Mouse (Mus musculus): ENCODE measurements around the gene Tnrc18. TPM values are rescaled to one million over a fixed set of nuclear protein-coding genes. Genes with fewer than 3 reads are reported as not detected.

Gene Tnrc18
- polyA plus RNA-seq, 1 experiment = 29.3 TPM

DNA sequence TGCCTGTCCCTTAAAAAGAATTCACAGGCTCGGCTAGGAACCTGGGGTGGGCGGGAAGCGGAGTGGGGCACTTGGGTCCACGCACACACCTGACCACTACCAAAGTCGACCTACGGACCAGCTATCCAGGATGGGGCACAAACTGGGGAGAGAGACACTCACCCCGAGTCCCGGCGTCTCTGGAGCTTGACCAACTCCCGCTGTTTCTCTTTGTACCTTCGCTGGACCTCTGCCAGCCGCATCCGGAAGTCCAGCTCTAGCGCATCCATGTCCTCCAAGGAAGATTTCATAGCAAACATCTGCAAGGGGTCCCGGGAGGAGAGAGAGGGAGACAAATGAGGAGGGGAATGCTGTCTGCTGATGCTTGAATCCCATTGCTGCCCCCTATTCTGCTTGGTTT, 52.6 kb downstream of the Tnrc18 start:
- Histone ChIP-seq H3K27ac (ENCODE audit: insufficient read depth, low read length) (no peak overlapping the region), H3K27me3 (ENCODE audit: control insufficient read depth, insufficient read depth, low read length) (no peaks in the 10 kb centered on the region), H3K4me3 (replicated peaks; ENCODE audit: insufficient read depth, low read depth, low read length) (no peak overlapping the region), H3K4me1 (ENCODE audit: control insufficient read depth, insufficient read depth, low read length) (peaks cover 11% of the 10 kb centered on the region)
- DNase-seq = no peak
- WGBS = 43% methylated on average over 15 of the region's 15 CpGs
- no peak for TF ChIP-seq POLR2A (IDR thresholded peaks at IDR 0.05; ENCODE audit: borderline replicate concordance, insufficient read depth, low read length)
- no peak for TF ChIP-seq CTCF (IDR thresholded peaks at IDR 0.05; ENCODE audit: borderline replicate concordance, insufficient read depth, low read depth, low read length)

DNA sequence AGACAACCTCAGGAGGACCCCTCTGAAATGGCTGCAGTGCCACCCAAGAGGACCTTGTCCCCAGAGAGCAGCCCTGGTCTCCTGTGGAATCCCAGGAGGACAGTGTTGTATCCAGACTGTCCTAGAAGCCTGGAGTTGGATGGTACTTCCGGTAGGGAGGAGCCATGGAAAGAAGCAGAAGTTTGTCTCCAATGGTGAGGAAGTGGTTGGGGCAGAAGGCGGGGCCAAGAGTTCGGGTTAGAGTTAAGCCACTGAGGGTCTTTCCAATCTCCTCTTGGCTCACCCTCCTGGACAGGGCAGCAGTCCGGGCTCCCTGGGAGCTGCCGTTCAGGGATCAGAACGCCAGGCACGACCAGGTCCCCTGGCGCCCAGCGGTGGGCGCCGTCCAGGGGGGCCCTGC, 53.2 kb downstream of the Tnrc18 start:
- no peak overlapping the region for H3K4me3 ChIP-seq (replicated peaks; ENCODE audit: insufficient read depth, low read depth, low read length)
- H3K4me1 ChIP-seq (ENCODE audit: control insufficient read depth, insufficient read depth, low read length) = peaks cover 11% of the 10 kb centered on the region
- no peak overlapping the region for H3K27ac ChIP-seq (ENCODE audit: insufficient read depth, low read length)

DNA sequence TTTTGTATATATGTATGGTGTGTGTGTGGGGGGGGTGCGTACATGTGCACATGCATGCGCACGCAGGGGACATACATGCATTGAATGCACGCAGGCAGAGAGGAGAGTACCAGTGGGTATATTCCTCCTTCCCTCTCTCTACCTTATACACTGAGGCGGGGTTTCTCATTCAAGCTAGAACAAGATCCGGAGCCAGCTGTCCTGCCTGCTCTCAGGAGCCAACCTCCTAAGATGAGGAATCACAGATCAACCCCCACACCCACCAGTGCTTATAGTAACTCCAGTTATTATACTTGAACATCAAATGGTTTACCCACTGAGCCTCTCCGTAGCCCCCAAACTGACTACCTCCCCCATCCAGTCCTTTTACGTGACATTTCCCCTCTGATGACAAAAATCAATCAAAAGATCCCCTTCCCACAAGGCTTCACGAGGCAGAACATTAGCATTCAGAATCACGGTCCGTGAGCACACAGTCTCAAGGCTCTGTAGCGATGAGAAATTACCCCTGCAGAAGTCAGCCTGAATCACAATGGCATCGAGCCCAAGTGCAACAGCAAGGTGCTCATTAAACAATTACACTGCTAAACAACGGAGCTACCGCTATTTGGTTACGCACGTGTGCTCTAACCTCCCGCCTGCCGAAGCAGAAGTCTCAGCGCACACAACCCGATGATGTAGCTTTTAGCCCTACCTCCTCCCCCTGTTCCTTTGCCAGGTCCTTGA, 55.2 kb downstream of the Tnrc18 start:
- Histone ChIP-seq H3K4me1 (ENCODE audit: control insufficient read depth, insufficient read depth, low read length) (peaks cover 7% of the 10 kb centered on the region), H3K4me3 (replicated peaks; ENCODE audit: insufficient read depth, low read depth, low read length) (no peak overlapping the region), H3K27ac (ENCODE audit: insufficient read depth, low read length) (no peak overlapping the region), H3K27me3 (ENCODE audit: control insufficient read depth, insufficient read depth, low read length) (no peaks in the 10 kb centered on the region)
- DNase-seq = no peak
- 58% methylated on average over 21 of the region's 21 CpGs for WGBS
- TF ChIP-seq POLR2A (IDR thresholded peaks at IDR 0.05; ENCODE audit: borderline replicate concordance, insufficient read depth, low read length) (no peak), CTCF (IDR thresholded peaks at IDR 0.05; ENCODE audit: borderline replicate concordance, insufficient read depth, low read depth, low read length) (no peak)

More for the DNA sequence above, 53.2 kb downstream of the Tnrc18 start:
- DNase-seq = no peak
- TF ChIP-seq POLR2A (IDR thresholded peaks at IDR 0.05; ENCODE audit: borderline replicate concordance, insufficient read depth, low read length) (no peak), CTCF (IDR thresholded peaks at IDR 0.05; ENCODE audit: borderline replicate concordance, insufficient read depth, low read depth, low read length) (no peak)
- no peaks in the 10 kb centered on the region for H3K27me3 ChIP-seq (ENCODE audit: control insufficient read depth, insufficient read depth, low read length)
- 48% methylated on average over 11 of the region's 11 CpGs for WGBS

DNA sequence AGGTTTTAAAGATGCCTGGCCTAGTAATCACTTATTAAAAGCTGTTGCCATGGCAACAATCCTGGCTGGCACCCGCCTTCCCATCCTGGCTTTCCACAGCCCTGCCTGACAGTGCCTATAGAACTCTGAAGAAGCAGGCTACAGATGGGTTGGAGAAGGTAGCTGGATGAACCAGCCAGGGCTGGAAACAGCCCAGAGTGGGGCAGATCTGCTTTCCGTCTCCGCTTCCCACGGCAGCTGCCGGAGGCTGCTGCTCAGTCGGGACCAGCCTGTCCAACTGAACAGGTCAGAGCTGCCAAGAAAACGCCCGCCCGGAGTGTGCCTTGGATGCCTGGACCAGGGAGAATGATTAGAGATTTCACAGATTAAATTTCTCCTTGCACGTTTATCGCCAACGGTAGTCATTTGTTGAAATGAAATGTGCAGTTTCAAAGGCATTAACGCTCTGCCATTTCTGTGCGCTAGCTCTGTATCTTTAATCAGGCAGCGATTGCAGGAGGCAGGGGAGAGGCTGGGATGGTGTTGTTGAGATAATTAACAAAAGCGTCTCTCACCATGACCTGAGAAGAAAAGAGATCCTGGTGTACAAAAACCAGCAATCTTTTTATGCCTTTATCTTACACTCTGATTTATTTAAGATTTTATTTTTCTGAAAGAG, 56.0 kb downstream of the Tnrc18 start:
- WGBS = 15% methylated on average over 16 of the region's 16 CpGs
- DNase-seq = peak; percentile 76 to 83
- Histone ChIP-seq H3K27ac (ENCODE audit: insufficient read depth, low read length) (no peak overlapping the region), H3K4me3 (replicated peaks; ENCODE audit: insufficient read depth, low read depth, low read length) (no peak overlapping the region), H3K4me1 (ENCODE audit: control insufficient read depth, insufficient read depth, low read length) (peaks cover 7% of the 10 kb centered on the region), H3K27me3 (ENCODE audit: control insufficient read depth, insufficient read depth, low read length) (no peaks in the 10 kb centered on the region)
- no peak for TF ChIP-seq POLR2A (IDR thresholded peaks at IDR 0.05; ENCODE audit: borderline replicate concordance, insufficient read depth, low read length)
- TF ChIP-seq CTCF (IDR thresholded peaks at IDR 0.05; ENCODE audit: borderline replicate concordance, insufficient read depth, low read depth, low read length) = no peak

DNA sequence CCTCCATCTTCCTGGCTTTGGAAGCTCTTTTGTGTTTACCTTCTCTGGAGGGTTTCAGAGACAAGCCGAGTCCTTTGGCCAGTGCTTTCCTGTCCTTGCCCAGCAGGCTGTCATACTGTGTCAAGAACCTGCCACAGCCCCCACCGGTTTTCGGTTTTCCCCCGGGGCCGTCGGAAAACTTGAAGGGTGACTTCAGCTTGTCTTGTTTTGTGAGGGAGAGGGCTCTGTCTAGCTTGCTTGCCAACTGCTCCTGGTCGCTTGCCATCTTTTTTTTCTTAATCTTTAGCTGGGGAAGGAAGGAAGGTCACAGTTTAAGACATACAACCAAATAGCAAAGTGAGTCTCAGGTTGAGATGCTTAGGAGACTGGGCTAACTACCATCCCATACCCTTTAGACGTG, 57.7 kb downstream of the Tnrc18 start:
- WGBS = 42% methylated on average over 8 of the region's 8 CpGs
- TF ChIP-seq POLR2A (IDR thresholded peaks at IDR 0.05; ENCODE audit: borderline replicate concordance, insufficient read depth, low read length) (no peak), CTCF (IDR thresholded peaks at IDR 0.05; ENCODE audit: borderline replicate concordance, insufficient read depth, low read depth, low read length) (no peak)
- peaks cover 7% of the 10 kb centered on the region for H3K4me1 ChIP-seq (ENCODE audit: control insufficient read depth, insufficient read depth, low read length)
- H3K27me3 ChIP-seq (ENCODE audit: control insufficient read depth, insufficient read depth, low read length) = no peaks in the 10 kb centered on the region
- no peak overlapping the region for H3K27ac ChIP-seq (ENCODE audit: insufficient read depth, low read length)
- no peak overlapping the region for H3K4me3 ChIP-seq (replicated peaks; ENCODE audit: insufficient read depth, low read depth, low read length)
- no peak for DNase-seq

DNA sequence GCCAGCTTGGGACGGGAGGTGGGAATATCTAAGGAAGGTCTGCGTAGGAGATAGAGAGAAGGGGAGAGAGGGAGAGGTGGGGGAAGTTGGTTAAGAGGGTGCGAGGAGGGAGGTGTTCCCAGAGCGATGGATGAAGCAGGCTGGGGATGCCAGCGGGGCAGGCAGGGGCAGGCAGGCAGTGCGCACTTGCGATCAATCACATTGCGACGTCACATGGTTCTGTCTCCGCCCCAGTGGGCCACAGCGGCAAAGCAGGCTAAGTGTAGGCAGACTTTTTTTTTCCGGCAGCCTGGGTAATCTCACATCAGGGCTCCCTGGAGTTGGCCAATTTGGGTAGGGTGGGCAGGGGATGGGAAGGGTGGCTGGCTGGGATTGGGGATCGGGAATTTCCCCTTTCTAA, 65.2 kb downstream of the Tnrc18 start:
- DNase-seq = no peak
- H3K27me3 ChIP-seq (ENCODE audit: control insufficient read depth, insufficient read depth, low read length) = no peaks in the 10 kb centered on the region
- no peak overlapping the region for H3K27ac ChIP-seq (ENCODE audit: insufficient read depth, low read length)
- no peaks in the 10 kb centered on the region; the same call in 1 of the 2 replicates for H3K4me1 ChIP-seq (ENCODE audit: control insufficient read depth, insufficient read depth, low read length)
- no peak for TF ChIP-seq POLR2A (IDR thresholded peaks at IDR 0.05; ENCODE audit: borderline replicate concordance, insufficient read depth, low read length)
- TF ChIP-seq CTCF (IDR thresholded peaks at IDR 0.05; ENCODE audit: borderline replicate concordance, insufficient read depth, low read depth, low read length) = no peak
- 78% methylated on average over 13 of the region's 13 CpGs for WGBS
- no peak overlapping the region for H3K4me3 ChIP-seq (replicated peaks; ENCODE audit: insufficient read depth, low read depth, low read length)

DNA sequence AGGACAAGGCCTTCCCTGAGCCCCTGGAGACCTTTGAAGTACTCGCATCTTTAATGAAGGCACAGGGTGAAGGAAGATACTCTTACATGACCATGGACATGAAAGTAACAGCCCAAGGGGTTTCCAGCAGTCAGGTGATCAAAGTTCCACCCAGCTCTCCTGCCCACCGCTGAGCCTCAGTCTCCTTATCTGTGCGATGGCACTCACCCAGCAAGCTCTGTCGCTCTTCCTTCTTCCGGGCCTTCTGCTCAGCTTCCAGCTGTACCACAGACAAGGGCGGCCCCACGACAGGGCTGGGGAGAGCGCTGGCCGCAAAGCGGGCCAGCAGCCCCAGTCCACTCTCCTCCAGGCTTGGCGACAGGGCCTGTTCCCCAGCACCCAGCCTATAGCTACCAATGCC, 67.3 kb downstream of the Tnrc18 start:
- Histone ChIP-seq H3K4me3 (replicated peaks; ENCODE audit: insufficient read depth, low read depth, low read length) (no peak overlapping the region), H3K4me1 (ENCODE audit: control insufficient read depth, insufficient read depth, low read length) (no peaks in the 10 kb centered on the region; the same call in 1 of the 2 replicates), H3K27me3 (ENCODE audit: control insufficient read depth, insufficient read depth, low read length) (no peaks in the 10 kb centered on the region), H3K27ac (ENCODE audit: insufficient read depth, low read length) (no peak overlapping the region)
- WGBS = 71% methylated on average over 11 of the region's 11 CpGs
- TF ChIP-seq POLR2A (IDR thresholded peaks at IDR 0.05; ENCODE audit: borderline replicate concordance, insufficient read depth, low read length) (no peak), CTCF (IDR thresholded peaks at IDR 0.05; ENCODE audit: borderline replicate concordance, insufficient read depth, low read depth, low read length) (no peak)
- DNase-seq = no peak
